Mouse (Mus musculus) heart, embryonic 12.5 days (tissue): Measurements from ENCODE around the gene Gmds. TPM values are rescaled to one million over a fixed set of nuclear protein-coding genes. Genes with fewer than 3 reads are reported as not detected.

Experiments
- ATAC-seq: fragments of 200-750 bp; cut with Nextera tagmentation; 2 replicates; pipeline ENCODE4 v1.8.0; 2017; ENCODE audit warnings: moderate TSS enrichment, moderate library complexity; ENCODE audit not compliant: insufficient number of reproducible peaks, low FRiP score
- H3K27ac ChIP-seq: fragments of 300-500 bp; sonication (generic); 2 replicates; pipeline ENCODE4 v1.5.1; 2016; ENCODE audit warnings: mild to moderate bottlenecking, moderate library complexity; ENCODE audit not compliant: poor library complexity, severe bottlenecking
- H3K27me3 ChIP-seq: fragments of 300-500 bp; sonication (generic); replicated peaks from 2 replicates; pipeline ENCODE4 v1.6.1; 2016; ENCODE audit warnings: mild to moderate bottlenecking, moderate library complexity
- H3K36me3 ChIP-seq: fragments of 300-500 bp; sonication (generic); 2 replicates; pipeline ENCODE4 v1.6.1; 2016; ENCODE audit warnings: mild to moderate bottlenecking, moderate library complexity
- H3K4me1 ChIP-seq: fragments of 300-500 bp; sonication (generic); replicated peaks from 2 replicates; pipeline ENCODE4 v1.6.1; 2016; ENCODE audit warnings: mild to moderate bottlenecking
- H3K4me2 ChIP-seq: fragments of 300-500 bp; sonication (generic); 2 replicates; pipeline ENCODE4 v1.6.1; 2016; ENCODE audit warnings: mild to moderate bottlenecking, moderate library complexity
- H3K4me3 ChIP-seq: fragments of 300-500 bp; sonication (generic); 2 replicates; pipeline ENCODE4 v1.5.1; 2016; ENCODE audit warnings: mild to moderate bottlenecking
- H3K9ac ChIP-seq: fragments of 300-500 bp; sonication (generic); 2 replicates; pipeline ENCODE4 v1.6.1; 2016; ENCODE audit warnings: mild to moderate bottlenecking, moderate library complexity
- H3K9me3 ChIP-seq: fragments of 300-500 bp; sonication (generic); replicated peaks from 2 replicates; pipeline ENCODE4 v1.6.1; 2016; ENCODE audit warnings: mild to moderate bottlenecking, moderate library complexity
- WGBS: fragments of 180-500 bp; shearing (Covaris S2); methylation state at CpG from one replicate; pipeline ENCODE4 v1.1.7; 2016; 5-methylcytosine and 5-hydroxymethylcytosine counted together
- polyA plus RNA-seq: library from polyadenylated mRNA; unstranded; fragments of >200 nt; fragmentation: Nextera tagmentation; extraction: Ambion mirVana; gene quantifications from 2 replicates; pipeline ENCODE4 v1.2.1, GENCODE M21; 2016

Gene Gmds
- polyA plus RNA-seq, 1 experiment from 2014 or later: 26.9 TPM

DNA sequence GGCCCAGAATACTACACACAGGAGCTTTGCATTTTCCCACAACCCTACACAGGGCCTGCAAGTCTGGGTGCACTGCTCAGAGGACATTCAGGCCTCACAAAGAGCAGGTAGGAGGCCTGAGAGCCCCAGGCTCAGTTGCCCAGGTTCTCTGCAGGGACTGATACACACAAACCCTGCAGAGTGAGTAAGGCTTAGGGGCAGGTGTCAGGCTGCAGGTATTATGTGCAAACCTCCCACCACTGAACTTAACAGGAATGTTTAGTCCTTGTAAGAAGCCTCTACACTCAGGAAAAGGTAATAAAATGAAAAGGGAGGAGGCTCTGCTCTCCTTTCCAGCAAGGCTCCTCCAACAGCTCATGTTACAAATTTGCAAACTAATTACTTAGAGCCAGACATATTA lies 313.7 kb downstream of the Gmds start:
- peaks cover 3% of the 10 kb centered on the region for H3K4me1 ChIP-seq
- no peaks in the 10 kb centered on the region for H3K27me3 ChIP-seq
- H3K9me3 ChIP-seq: no peaks in the 10 kb centered on the region
- H3K27ac ChIP-seq: no peak overlapping the region
- ATAC-seq: no peak
- H3K4me2 ChIP-seq: no peak overlapping the region
- no peaks in the 10 kb centered on the region for H3K36me3 ChIP-seq
- H3K9ac ChIP-seq: no peak overlapping the region
- H3K4me3 ChIP-seq: no peak overlapping the region

DNA sequence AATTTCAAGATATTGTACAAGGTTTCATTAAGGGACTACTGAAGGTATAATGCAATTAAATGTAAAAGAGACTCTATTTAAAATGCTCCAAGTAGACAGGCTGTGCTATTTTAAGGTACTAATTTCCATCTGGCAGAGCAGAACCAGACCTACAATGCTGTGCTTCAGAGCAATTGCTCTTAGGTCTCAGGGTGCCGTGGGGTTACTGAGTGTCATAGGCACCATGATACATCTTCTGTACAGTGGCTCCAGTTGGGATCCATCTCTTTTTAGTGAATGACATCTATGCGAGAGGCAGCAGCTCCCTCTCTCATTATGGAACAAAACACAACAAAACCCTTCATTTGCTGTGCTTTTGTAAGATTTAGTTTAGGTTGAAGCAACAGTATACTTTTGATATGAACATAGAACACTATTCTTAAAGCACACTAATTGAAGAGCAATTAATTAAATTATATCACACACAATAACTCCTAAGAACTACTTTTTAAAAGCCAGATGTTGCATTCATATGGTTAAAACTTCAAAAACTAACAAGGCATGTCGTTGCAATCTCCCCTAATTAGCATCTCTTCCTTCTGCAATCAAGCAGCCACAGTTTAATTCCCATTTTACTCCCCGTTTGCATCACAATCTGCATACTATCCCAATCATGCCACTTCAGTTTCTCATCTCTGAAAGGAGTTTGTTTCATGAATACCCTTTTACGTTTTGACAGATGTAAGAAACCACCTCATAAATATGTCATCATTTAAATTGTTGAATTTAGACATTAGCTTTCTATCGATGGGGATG lies 317.9 kb downstream of the Gmds start:
- H3K9ac ChIP-seq: no peak overlapping the region
- H3K4me3 ChIP-seq: no peak overlapping the region
- WGBS: 62% methylated on average over 6 of the region's 6 CpGs
- no peaks in the 10 kb centered on the region for H3K9me3 ChIP-seq
- H3K27me3 ChIP-seq: no peaks in the 10 kb centered on the region
- H3K4me1 ChIP-seq: peaks cover 16% of the 10 kb centered on the region
- H3K27ac ChIP-seq: no peak overlapping the region
- ATAC-seq: no peak
- no peak overlapping the region for H3K4me2 ChIP-seq
- no peaks in the 10 kb centered on the region for H3K36me3 ChIP-seq

DNA sequence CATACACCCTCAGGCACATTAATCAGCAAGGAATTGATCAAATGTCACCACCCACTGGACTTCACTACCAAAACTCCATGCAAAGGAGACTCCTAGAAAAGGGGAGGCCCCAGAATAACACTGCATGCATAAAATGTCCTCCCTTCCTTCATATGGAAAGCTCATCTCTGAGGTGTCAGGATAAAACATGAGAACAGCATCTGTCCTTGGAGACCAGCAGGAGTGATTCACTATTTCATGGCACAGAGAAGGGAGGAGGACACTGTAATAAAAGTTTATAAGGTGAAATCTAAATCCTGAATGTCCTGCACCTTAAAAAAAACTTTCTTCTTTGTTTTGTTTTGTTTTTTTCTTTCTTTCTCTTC lies 319.3 kb downstream of the Gmds start:
- no peak overlapping the region for H3K4me2 ChIP-seq
- H3K27ac ChIP-seq: peak overlapping the region; percentile 53
- no peaks in the 10 kb centered on the region for H3K36me3 ChIP-seq
- H3K4me3 ChIP-seq: no peak overlapping the region
- no peaks in the 10 kb centered on the region for H3K27me3 ChIP-seq
- H3K9ac ChIP-seq: no peak overlapping the region
- peaks cover 16% of the 10 kb centered on the region for H3K4me1 ChIP-seq
- no peaks in the 10 kb centered on the region for H3K9me3 ChIP-seq
- peak; percentile 39; the same call in 1 of the 2 replicates for ATAC-seq

DNA sequence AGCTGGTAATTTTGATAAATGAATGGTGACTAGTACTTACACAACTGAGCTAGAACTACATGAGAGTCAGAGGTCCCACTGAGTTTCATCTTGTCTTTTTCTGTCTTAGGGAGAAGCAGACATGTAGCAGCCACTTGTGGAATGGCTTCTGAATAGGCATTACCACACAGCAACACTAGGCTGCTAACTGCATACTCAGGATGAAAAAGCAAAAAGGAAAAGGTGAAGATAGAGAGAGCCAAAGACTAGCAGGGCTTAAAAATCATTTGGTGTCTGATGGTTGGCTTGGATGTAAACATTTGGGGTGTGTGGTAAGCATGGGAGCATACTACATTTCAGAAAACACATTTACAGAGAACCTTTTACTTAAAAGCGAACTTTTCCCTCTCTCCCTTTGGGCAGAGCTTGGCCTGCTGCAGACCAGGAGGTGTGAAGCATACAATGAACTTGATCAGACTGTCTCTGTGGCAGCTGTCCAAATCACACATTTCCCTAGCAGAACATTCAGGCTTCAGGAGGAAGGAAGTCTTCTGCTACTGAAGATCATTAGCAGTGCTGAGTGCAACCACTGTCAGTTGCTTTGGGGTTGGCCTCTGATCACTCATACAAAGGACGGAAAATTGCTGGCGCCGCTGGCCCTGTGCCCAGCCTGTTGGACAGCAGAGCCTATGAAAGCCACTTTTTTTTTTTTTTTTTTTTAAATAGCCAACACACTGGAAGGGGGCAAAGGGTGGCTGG lies 319.9 kb downstream of the Gmds start:
- WGBS: 35% methylated on average over 4 of the region's 4 CpGs
- no peaks in the 10 kb centered on the region for H3K27me3 ChIP-seq
- no peak overlapping the region for H3K4me3 ChIP-seq
- H3K9me3 ChIP-seq: no peaks in the 10 kb centered on the region
- H3K36me3 ChIP-seq: no peaks in the 10 kb centered on the region
- no peak overlapping the region for H3K9ac ChIP-seq
- no peak overlapping the region for H3K4me2 ChIP-seq
- ATAC-seq: peak; percentile 88
- H3K4me1 ChIP-seq: peaks cover 16% of the 10 kb centered on the region
- peak overlapping the region; percentile 53 for H3K27ac ChIP-seq

DNA sequence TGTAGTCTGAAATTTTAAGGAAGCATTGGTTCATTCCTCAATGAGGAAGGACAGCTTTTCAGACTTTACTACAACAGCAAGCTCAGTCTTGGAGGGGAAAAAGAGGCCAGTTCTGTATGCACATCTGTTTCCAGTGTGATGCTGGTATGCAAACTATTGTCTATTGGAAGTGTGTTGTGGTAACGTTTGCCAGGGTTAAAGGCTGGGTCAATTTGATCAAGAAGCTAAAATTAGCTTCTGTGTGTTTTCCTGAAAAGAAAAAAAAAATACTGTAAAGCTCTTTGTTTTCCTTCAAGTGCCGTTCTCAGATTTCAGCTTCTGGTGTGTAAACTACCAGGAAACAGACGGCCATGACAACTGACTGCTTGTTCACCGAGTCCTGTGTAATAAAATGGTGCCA lies 329.7 kb downstream of the Gmds start:
- Histone ChIP-seq H3K27ac (no peak overlapping the region), H3K4me3 (no peak overlapping the region), H3K9ac (no peak overlapping the region), H3K4me2 (no peak overlapping the region), H3K27me3 (no peaks in the 10 kb centered on the region), H3K4me1 (peaks cover 10% of the 10 kb centered on the region; the same call in 1 of the 2 replicates), H3K36me3 (no peaks in the 10 kb centered on the region), H3K9me3 (no peaks in the 10 kb centered on the region)
- no peak for ATAC-seq
- WGBS: 18% methylated on average over 4 of the region's 4 CpGs

DNA sequence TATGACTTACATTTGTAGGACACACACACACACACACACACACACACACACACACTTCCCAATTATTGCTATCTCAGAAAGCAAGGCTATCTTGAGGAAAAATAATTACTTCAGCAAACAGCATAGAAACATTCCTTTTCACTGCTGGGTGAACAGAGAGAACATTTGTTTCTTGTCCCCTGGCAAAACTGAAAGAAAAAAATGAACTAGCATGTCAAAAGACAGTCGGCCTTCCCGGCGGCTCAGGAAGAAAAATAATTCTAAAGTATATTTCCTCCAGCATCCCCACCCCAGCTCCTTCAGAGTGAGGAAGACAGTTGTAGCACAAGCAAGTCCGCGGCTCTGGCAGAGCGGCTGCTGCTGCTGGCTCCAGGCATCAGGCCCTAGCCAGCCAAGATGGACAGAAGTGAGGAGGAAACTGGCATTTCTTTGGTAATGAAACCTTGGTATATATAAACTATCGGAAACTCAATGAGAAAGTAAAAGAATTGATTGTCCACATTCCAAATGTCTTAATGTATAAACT lies 330.4 kb downstream of the Gmds start:
- H3K27me3 ChIP-seq: no peaks in the 10 kb centered on the region
- H3K4me2 ChIP-seq: peak overlapping the region; percentile 38
- H3K4me1 ChIP-seq: peaks cover 10% of the 10 kb centered on the region; the same call in 1 of the 2 replicates
- no peak overlapping the region for H3K9ac ChIP-seq
- H3K4me3 ChIP-seq: no peak overlapping the region
- WGBS: 50% methylated on average over 7 of the region's 7 CpGs
- no peaks in the 10 kb centered on the region for H3K9me3 ChIP-seq
- ATAC-seq: no peak
- H3K36me3 ChIP-seq: no peaks in the 10 kb centered on the region
- H3K27ac ChIP-seq: peak overlapping the region; percentile 43; the same call in 1 of the 2 replicates

DNA sequence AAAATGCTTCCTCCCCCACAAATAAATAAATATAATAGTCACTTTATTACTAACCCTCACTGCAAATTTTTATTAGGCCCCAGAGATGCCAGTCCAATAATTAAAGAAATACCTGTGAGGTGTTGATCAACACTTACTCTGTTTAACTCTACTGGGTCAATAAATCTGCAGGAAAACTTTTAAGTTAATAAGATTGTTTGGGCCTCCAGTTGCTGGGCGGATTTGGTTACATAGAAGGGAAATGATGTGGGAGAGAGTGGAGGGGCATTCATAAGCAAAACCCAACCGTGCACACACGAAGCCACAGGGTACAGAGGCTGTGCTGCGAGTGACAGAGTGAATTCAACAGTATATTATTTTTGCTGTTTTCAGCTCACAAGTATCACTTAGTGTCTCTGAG lies 345.1 kb downstream of the Gmds start:
- Histone ChIP-seq H3K9me3 (peaks cover 5% of the 10 kb centered on the region; the same call in 1 of the 2 replicates), H3K4me2 (no peak overlapping the region), H3K4me3 (no peak overlapping the region), H3K36me3 (peaks cover 5% of the 10 kb centered on the region; the same call in 1 of the 2 replicates), H3K9ac (no peak overlapping the region), H3K27ac (no peak overlapping the region), H3K27me3 (no peaks in the 10 kb centered on the region), H3K4me1 (peaks cover 13% of the 10 kb centered on the region)
- no peak for ATAC-seq
- WGBS: 88% methylated on average over 4 of the region's 4 CpGs

DNA sequence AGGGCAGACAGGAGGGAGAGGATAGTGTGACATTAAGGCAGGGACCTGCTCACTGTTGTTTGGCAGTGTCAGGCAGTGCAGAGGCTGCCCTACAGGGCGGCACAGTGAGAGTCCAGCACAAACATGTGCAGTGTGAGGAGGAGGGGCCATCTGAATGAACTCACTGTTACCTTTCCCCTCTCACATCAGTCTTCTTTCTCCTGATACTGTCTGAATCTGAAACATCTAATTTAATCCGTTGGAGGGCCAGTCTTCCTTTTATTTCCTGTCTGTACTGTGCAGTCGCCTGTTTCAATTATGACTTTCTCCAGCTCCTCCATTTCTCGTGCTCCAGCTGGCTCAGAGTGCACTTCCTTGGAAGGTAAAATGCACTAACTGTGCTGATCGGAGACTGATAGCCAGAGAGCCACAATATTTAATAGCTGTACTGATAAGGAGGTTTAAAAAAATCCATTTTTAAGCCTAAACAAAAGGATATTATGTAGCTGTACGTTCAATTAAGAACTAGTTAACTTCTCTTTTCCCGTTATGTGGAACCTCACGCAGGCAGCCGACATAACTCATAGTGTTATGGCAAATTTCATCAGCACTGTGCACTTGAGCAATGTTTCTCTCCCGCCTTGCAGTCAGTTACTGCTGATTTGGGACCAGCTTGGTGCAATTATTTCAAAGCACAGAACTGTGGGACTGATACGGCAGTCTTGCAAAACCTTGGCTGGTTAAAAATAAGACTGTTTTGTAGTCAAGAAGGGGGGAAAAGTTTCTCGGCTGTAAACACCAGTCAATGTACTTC lies 345.9 kb downstream of the Gmds start:
- Histone ChIP-seq H3K4me2 (peak overlapping the region; percentile 34), H3K4me3 (no peak overlapping the region), H3K4me1 (peaks cover 13% of the 10 kb centered on the region), H3K9ac (no peak overlapping the region), H3K27ac (0 out of 2 replicates have a peak overlapping the region, but pooled peaks have one; percentile 13), H3K27me3 (no peaks in the 10 kb centered on the region), H3K9me3 (peaks cover 5% of the 10 kb centered on the region; the same call in 1 of the 2 replicates), H3K36me3 (peaks cover 5% of the 10 kb centered on the region; the same call in 1 of the 2 replicates)
- ATAC-seq: peak; percentile 53; the same call in 1 of the 2 replicates
- 51% methylated on average over 12 of the region's 12 CpGs for WGBS

DNA sequence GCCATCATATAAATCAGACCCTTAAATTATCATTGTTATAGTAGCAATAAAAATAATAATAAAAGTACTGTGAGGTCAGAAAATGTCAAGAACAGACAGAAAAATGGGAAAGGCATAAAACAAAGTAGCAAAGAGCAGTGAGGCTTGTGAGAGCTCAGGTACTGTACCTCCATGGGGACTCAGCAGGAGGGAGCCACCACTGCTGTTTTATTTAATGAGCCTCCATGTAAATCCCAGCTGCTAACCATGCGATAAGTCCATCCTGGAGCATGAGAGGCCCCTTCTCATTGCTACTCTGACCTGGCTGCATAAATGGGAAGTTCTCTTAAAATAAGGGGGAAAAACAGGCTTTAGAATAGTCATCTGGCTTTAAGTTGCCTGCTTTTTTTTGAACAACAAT lies 357.3 kb downstream of the Gmds start:
- no peak for ATAC-seq
- H3K27ac ChIP-seq: no peak overlapping the region
- WGBS: 80% methylated on average over 1 of the region's 1 CpGs

DNA sequence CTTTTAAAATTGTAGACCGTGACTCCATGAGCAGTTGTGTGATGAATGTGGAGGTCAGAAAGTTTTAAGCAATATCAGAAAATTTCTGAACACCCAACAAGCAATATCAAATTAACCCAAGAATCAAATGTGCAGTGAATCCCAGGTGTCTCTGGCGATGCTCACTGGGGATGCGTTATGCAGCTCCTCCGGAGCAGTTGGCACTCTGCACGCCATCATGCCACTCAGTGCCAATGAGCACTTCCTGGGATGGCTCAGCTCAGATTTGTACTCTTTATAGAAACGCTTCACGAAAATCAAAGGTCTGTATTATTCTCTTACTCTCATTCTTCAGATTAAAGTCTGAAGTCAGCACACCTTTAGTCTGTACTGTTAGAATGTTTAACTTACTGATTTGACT lies 360.4 kb downstream of the Gmds start:
- no peak for ATAC-seq
- no peaks in the 10 kb centered on the region for H3K9me3 ChIP-seq
- no peaks in the 10 kb centered on the region for H3K36me3 ChIP-seq
- 86% methylated on average over 7 of the region's 7 CpGs for WGBS
- no peaks in the 10 kb centered on the region for H3K4me1 ChIP-seq
- H3K4me3 ChIP-seq: no peak overlapping the region
- no peak overlapping the region for H3K9ac ChIP-seq
- H3K4me2 ChIP-seq: no peak overlapping the region
- H3K27me3 ChIP-seq: no peaks in the 10 kb centered on the region
- H3K27ac ChIP-seq: no peak overlapping the region

More for the DNA sequence above, 357.3 kb downstream of the Gmds start:
- no peaks in the 10 kb centered on the region for H3K27me3 ChIP-seq
- H3K4me1 ChIP-seq: no peaks in the 10 kb centered on the region
- H3K4me2 ChIP-seq: no peak overlapping the region
- no peak overlapping the region for H3K4me3 ChIP-seq
- H3K9ac ChIP-seq: no peak overlapping the region
- no peaks in the 10 kb centered on the region for H3K9me3 ChIP-seq
- no peaks in the 10 kb centered on the region for H3K36me3 ChIP-seq
